Mouse (Mus musculus) stomach, embryonic 14.5 days (tissue): ENCODE measurements around the gene Mpz. TPM values are rescaled to one million over a fixed set of nuclear protein-coding genes. Genes with fewer than 3 reads are reported as not detected.

Experiments used
- ATAC-seq: fragments of 200-750 bp; cut with Nextera tagmentation; 2 replicates; pipeline ENCODE4 v1.8.0; 2017; ENCODE audit warnings: low read depth, moderate TSS enrichment; ENCODE audit not compliant: insufficient number of reproducible peaks, insufficient read depth, low FRiP score
- H3K27ac ChIP-seq: fragments of 300-500 bp; sonication (generic); 2 replicates; pipeline ENCODE4 v1.5.1; 2014; ENCODE audit warnings: mild to moderate bottlenecking, low read length, moderate library complexity, mixed read lengths
- H3K27me3 ChIP-seq: fragments of 300-500 bp; sonication (generic); 2 replicates; pipeline ENCODE4 v1.6.1; 2014; ENCODE audit warnings: low read length, control low read depth, mixed read lengths; ENCODE audit not compliant: control insufficient read depth, insufficient read depth
- H3K36me3 ChIP-seq: fragments of 300-500 bp; sonication (generic); 2 replicates; pipeline ENCODE4 v1.6.1; 2014; ENCODE audit warnings: mild to moderate bottlenecking, control low read depth, low read length, moderate library complexity, mixed read lengths; ENCODE audit not compliant: control insufficient read depth, insufficient read depth
- H3K4me1 ChIP-seq: fragments of 300-500 bp; sonication (generic); 2 replicates; pipeline ENCODE4 v1.6.1; 2014; ENCODE audit warnings: low read length, control low read depth, mixed read lengths; ENCODE audit not compliant: control insufficient read depth, insufficient read depth
- H3K4me2 ChIP-seq: fragments of 300-500 bp; sonication (generic); replicated peaks from 2 replicates; pipeline ENCODE4 v1.6.1; 2014; ENCODE audit warnings: low read depth, low read length, control low read depth
- H3K4me3 ChIP-seq: fragments of 300-500 bp; sonication (generic); 2 replicates; pipeline ENCODE4 v1.5.1; 2014; ENCODE audit warnings: low read depth, low read length, control low read depth
- H3K9ac ChIP-seq: fragments of 300-500 bp; sonication (generic); replicated peaks from 2 replicates; pipeline ENCODE4 v1.6.1; 2014; ENCODE audit warnings: low read depth, mild to moderate bottlenecking, control low read depth, low read length, moderate library complexity, mixed read lengths
- H3K9me3 ChIP-seq: fragments of 300-500 bp; sonication (generic); 2 replicates; pipeline ENCODE4 v1.6.1; 2016; ENCODE audit warnings: low read depth, low read length, control low read depth; ENCODE audit not compliant: control insufficient read depth
- WGBS: fragments of 180-500 bp; shearing (Covaris S2); extraction: QIAGEN DNeasy Blood & Tissue Kit; methylation state at CpG from one replicate; pipeline ENCODE4 v1.1.7; 2014; 5-methylcytosine and 5-hydroxymethylcytosine counted together
- polyA plus RNA-seq: library from polyadenylated mRNA; unstranded; fragments of >200 nt; fragmentation: Nextera tagmentation; extraction: Ambion mirVana; gene quantifications from 2 replicates; pipeline ENCODE4 v1.2.1, GENCODE M21; 2014

Mpz gene
- polyA plus RNA-seq, 1 experiment from 2014 or later = 1.9 TPM

DNA sequence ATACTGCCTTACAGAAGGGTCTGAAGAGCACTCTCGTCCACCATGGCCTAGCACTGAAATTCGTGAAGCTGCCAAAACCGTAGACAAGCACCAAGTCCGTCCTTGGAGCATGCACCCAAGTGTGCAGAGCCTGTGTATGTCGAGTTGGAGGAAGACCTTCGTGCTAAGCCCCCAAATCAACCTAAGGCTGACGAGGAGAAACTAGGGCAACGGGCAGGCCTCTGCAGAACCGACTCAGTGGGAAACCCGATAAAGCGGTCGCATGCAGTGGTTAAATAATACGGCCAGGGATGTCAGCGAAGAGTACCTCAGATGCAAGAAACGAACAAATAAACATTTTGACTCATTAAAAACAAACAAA, 39.9 kb upstream of the Mpz start:
- peak overlapping the region; percentile 53 for H3K4me3 ChIP-seq
- no peak overlapping the region; the same call in 1 of the 2 replicates for H3K27ac ChIP-seq
- peak overlapping the region; percentile 26 for H3K9ac ChIP-seq
- no peaks in the 10 kb centered on the region for H3K36me3 ChIP-seq
- WGBS = 10% methylated on average over 15 of the region's 15 CpGs
- no peaks in the 10 kb centered on the region for H3K9me3 ChIP-seq
- no peaks in the 10 kb centered on the region for H3K27me3 ChIP-seq
- ATAC-seq = peak; percentile 38; the same call in 1 of the 2 replicates
- peak overlapping the region; percentile 68 for H3K4me2 ChIP-seq
- H3K4me1 ChIP-seq = 0 out of 2 replicates have a peak, but pooled peaks cover 6% of the 10 kb centered on the region

DNA sequence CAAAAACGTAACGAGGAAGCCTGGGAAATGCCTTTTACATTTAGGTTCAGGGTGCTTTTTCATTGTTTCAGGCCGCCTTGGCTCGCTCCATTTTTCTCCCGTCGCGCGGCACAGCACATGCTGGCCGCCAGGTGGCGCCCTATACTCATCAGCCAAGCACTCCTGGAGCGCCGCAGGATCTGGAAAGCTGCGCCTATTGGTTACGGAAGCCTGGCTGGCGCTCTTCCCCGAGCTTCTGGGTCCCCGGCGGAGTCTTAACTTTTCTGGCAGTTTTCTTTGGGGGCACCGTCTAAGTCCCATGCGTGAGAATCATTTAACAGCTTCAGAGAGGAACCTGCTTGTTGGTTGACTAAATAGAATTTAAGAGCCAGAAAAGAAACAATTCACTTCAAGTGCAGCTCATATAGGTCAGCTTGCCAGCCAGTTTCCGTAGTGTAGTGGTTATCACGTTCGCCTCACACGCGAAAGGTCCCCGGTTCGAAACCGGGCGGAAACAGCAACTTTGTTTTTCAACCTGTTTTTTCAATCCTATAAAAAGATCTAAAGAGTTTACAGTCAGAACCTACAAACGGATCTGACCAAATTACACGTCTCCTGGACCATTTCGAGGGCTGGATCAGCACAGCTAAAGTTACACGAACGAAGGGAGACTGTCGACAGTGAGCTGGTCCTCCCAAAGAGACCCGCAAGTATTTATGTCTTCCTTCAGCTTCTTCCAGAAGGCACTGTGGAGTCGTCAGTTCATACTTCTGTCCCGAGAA, 39.3 kb upstream of the Mpz start:
- Histone ChIP-seq H3K9me3 (no peaks in the 10 kb centered on the region), H3K27ac (peak overlapping the region; percentile 84), H3K4me3 (peak overlapping the region; percentile 53), H3K4me1 (0 out of 2 replicates have a peak, but pooled peaks cover 6% of the 10 kb centered on the region), H3K36me3 (no peaks in the 10 kb centered on the region), H3K9ac (peak overlapping the region; percentile 26), H3K4me2 (peak overlapping the region; percentile 68), H3K27me3 (no peaks in the 10 kb centered on the region)
- WGBS = under 1% methylated on average over 38 of the region's 38 CpGs
- ATAC-seq = peak; percentile 90

DNA sequence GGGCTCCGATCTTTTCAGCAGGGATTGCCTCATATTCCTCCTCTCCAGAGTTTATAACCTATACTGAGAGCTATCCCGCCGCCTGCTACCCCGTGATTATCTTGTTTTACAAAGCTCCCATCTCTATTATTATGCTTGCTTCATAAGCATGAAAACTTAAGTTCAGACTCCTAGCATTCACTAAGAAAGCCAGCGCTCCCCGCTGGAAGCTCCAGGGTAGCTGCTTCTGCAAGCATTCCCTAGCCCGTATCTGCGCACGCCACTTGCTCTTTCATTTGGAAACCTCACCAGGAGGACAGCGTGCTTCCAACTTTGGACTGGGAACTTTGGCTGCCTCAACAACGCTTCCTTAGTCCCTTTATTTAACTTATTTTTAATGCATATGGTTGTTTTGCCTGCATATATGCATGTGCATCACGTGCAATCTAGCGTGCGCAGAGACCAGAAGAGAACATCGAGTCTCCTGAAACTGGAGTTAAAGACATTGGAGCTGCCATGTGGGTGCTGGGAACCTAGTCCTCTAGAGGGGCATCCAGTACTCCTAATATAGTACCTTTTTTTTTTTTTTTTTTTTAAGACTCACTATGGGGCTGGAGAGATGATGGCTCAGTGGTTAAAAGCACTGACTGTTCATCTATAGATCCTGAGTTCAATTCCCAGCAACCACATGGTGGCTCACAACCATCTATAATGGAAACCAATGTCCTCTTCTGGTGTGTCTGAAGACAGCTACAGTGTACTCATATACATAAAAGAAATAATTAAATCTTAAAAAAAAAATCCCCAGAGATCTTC, 38.5 kb upstream of the Mpz start:
- Histone ChIP-seq H3K36me3 (no peaks in the 10 kb centered on the region), H3K4me2 (peak overlapping the region; percentile 68), H3K27me3 (no peaks in the 10 kb centered on the region), H3K4me3 (peak overlapping the region; percentile 53), H3K27ac (peak overlapping the region; percentile 84), H3K9me3 (no peaks in the 10 kb centered on the region), H3K4me1 (0 out of 2 replicates have a peak, but pooled peaks cover 6% of the 10 kb centered on the region), H3K9ac (0 out of 2 replicates have a peak overlapping the region, but pooled peaks have one; percentile 25)
- ATAC-seq = no peak; the same call in 1 of the 2 replicates
- 2% methylated on average over 15 of the region's 15 CpGs for WGBS

GRCm38 (mm10) chr1:171112986-171113385, 37.5 kb upstream of the Mpz start:
- 0 out of 2 replicates have a peak, but pooled peaks cover 6% of the 10 kb centered on the region for H3K4me1 ChIP-seq
- H3K36me3 ChIP-seq = no peaks in the 10 kb centered on the region
- H3K4me2 ChIP-seq = no peak overlapping the region
- ATAC-seq = no peak
- 65% methylated on average over 4 of the region's 4 CpGs for WGBS
- no peak overlapping the region for H3K4me3 ChIP-seq
- no peaks in the 10 kb centered on the region for H3K27me3 ChIP-seq
- H3K9me3 ChIP-seq = no peaks in the 10 kb centered on the region
- H3K27ac ChIP-seq = no peak overlapping the region
- H3K9ac ChIP-seq = no peak overlapping the region

DNA sequence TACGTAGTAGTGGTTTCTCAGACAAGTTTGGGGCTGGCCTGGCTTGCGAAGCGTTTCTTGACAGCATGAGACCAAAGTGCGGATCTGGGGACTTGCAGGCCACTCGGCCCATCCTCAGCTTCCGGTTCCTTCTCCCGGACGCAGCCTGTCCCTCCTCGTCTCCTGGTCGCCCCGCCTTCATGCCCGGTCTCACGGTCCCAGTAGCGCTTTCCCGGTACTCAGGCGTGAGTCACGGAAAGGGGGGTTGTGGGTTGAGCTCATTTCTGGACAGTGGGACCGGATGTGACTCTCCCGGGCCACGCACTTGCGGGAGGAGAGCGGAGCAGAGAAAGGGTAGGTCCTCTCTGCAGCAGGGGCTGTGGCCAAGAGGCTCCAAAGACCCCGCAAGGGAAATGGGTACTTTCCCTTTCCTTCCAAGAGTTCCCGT, 36.6 kb upstream of the Mpz start, which contains the start of gene Cfap126:
Gene Cfap126, plus strand, starts transcription at position 46 of the 427 bp plus-strand sequence.
- Histone ChIP-seq H3K9me3 (no peaks in the 10 kb centered on the region), H3K27me3 (no peaks in the 10 kb centered on the region), H3K27ac (peak within 1 kb of the TSS; percentile 70), H3K4me3 (peak within 1 kb of the TSS; percentile 42), H3K4me1 (0 out of 2 replicates have a peak, but pooled peaks cover 6% of the 10 kb centered on the region), H3K36me3 (no peaks in the 10 kb centered on the region), H3K9ac (peak within 1 kb of the TSS; percentile 45), H3K4me2 (peak within 1 kb of the TSS; percentile 60)
- under 1% methylated on average over 24 of the region's 24 CpGs for WGBS
- peak; percentile 34; the same call in 1 of the 2 replicates for ATAC-seq

DNA sequence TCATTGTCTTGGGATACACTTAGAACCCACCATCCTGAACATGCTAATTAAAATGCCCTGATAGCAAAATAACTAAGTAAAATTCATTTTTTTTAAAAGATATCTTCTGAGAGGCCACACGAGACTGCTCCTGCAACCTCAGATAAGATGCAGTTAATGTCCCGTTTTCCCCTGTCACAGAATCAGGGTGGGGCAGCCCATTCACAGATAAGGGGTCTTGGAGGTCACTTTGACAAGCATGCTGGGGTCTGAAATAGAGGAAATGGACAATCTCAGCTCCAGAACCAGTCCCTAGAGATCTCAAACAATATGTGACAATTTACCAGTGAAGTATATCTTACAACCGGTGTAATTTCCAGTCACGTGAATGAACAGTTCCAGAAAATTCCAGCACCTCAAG, 34.2 kb upstream of the Mpz start:
- Histone ChIP-seq H3K9me3 (no peaks in the 10 kb centered on the region), H3K27ac (no peak overlapping the region), H3K9ac (no peak overlapping the region), H3K36me3 (no peaks in the 10 kb centered on the region), H3K4me1 (0 out of 2 replicates have a peak, but pooled peaks cover 4% of the 10 kb centered on the region), H3K4me2 (no peak overlapping the region), H3K27me3 (no peaks in the 10 kb centered on the region), H3K4me3 (no peak overlapping the region)
- no peak for ATAC-seq
- 53% methylated on average over 4 of the region's 4 CpGs for WGBS

- H3K9me3 ChIP-seq = no peaks in the 10 kb centered on the region
- H3K4me1 ChIP-seq = 0 out of 2 replicates have a peak, but pooled peaks cover 3% of the 10 kb centered on the region
- no peak overlapping the region for H3K9ac ChIP-seq
- no peaks in the 10 kb centered on the region for H3K36me3 ChIP-seq
- no peak overlapping the region for H3K27ac ChIP-seq
- H3K4me2 ChIP-seq = no peak overlapping the region
- 0 out of 2 replicates have a peak, but pooled peaks have one; percentile 30 for ATAC-seq
- WGBS = 13% methylated on average over 4 of the region's 4 CpGs
- H3K27me3 ChIP-seq = no peaks in the 10 kb centered on the region
- no peak overlapping the region for H3K4me3 ChIP-seq
Observed at GRCm38 (mm10) chr1:171118269-171118684, 32.2 kb upstream of the Mpz start.

DNA sequence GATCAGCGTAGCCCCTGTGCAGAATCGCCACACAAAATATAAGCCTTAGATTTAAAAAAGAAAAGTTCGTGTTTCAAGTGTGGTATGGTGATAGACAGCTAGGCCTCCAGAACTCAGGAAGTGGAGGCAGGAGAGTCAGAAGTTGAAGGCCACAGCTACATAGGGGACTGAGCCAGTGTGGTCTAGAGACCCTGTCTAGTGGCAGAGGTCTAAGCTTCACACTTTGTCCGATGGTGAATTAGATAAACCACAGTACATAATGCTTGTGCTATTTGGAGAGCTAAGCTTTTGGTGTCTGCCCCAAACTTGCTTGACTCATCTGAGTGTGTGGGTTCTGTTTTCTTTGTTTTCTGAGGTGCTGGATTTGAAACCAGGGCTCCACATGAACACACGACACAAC, 31.5 kb upstream of the Mpz start:
- H3K9ac ChIP-seq = no peak overlapping the region

More for the DNA sequence above, 31.5 kb upstream of the Mpz start:
- 83% methylated on average over 5 of the region's 5 CpGs for WGBS
- Histone ChIP-seq H3K4me1 (0 out of 2 replicates have a peak, but pooled peaks cover 2% of the 10 kb centered on the region), H3K27me3 (no peaks in the 10 kb centered on the region), H3K36me3 (no peaks in the 10 kb centered on the region), H3K4me2 (no peak overlapping the region), H3K9me3 (no peaks in the 10 kb centered on the region), H3K27ac (no peak overlapping the region), H3K4me3 (no peak overlapping the region)
- ATAC-seq = no peak
